Mouse (Mus musculus): ENCODE results near the gene Irs1. TPM values are rescaled to one million over a fixed set of nuclear protein-coding genes. Genes with fewer than 3 reads are reported as not detected.

The Irs1 gene
- polyA plus RNA-seq, 1 experiment from 2014 or later: 9.3 TPM

DNA sequence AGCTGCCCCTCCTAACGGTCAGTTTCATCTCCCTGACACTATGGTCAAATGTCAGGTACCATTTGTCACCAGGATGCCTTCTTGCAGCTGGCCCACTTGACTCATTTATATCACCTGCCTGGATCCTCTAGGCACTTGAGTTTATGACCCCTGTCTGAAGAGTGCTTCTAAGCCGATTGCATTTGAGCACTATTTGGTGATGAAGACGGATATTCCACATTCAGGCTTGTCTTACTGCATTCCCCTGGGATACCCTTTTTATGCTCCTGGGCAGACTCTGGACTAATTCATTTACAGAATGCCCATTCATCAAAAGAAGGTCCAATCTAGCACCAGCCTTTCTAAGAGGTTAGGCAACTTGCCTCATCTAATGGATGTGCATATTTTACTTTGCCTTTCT, 13.3 kb upstream of the Irs1 start:
- WGBS: 74% methylated on average over 3 of the region's 3 CpGs
- H3K27me3 ChIP-seq (ENCODE audit: insufficient read depth, poor library complexity, severe bottlenecking): no peaks in the 10 kb centered on the region
- no peak overlapping the region for H3K27ac ChIP-seq
- no peaks in the 10 kb centered on the region for H3K36me3 ChIP-seq
- DNase-seq (ENCODE audit: low spot score): no peak
- no peaks in the 10 kb centered on the region for H3K9me3 ChIP-seq
- no peak overlapping the region for H3K4me3 ChIP-seq
- H3K4me1 ChIP-seq (replicated peaks): no peaks in the 10 kb centered on the region

DNA sequence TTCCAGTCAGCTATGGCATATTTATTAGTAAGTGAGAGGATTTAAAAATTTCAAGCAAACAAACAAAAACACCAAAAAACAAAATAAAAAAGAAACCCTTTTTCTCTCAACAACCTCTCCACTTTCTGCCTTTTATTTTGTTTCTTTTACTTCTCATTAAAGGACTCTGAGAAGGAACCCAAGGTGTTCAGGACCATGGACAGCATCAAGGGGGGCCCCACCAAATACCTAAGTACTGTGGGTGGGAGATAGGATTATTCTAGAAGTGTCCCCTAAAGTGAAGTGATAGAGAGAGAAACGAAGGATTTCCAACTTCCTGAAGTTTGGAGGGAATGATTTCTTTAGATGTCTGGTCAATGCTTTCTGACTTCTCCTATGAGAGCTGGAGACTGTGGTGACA, 7.4 kb upstream of the Irs1 start:
- DNase-seq (ENCODE audit: low spot score): no peak
- WGBS: 59% methylated on average over 1 of the region's 1 CpGs
- 0 out of 2 replicates have a peak, but pooled peaks cover 2% of the 10 kb centered on the region for H3K27me3 ChIP-seq (ENCODE audit: insufficient read depth, poor library complexity, severe bottlenecking)
- no peaks in the 10 kb centered on the region for H3K9me3 ChIP-seq
- H3K27ac ChIP-seq: no peak overlapping the region
- no peak overlapping the region for H3K4me3 ChIP-seq
- H3K36me3 ChIP-seq: no peaks in the 10 kb centered on the region
- no peaks in the 10 kb centered on the region for H3K4me1 ChIP-seq (replicated peaks)

DNA sequence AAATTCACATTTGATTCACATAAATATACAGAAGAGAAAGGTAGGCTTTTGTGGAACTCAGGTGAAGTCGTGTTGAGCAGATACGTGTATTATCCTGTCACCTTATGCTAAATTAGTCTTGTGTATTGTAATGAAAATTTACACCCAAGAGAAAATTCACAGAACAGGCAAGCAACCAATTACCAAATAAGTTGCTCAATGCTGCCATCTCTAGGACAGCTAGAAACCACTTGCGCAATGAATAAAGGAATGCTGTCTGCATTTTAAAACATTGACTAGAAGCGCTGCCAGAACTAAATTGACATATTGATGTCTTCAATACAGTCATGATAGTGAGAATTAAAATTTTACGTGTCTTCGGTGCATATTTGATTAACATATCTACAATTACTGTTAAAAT, 2.9 kb upstream of the Irs1 start:
- peaks cover 4% of the 10 kb centered on the region for H3K36me3 ChIP-seq
- 12% methylated on average over 6 of the region's 6 CpGs for WGBS
- no peak for DNase-seq (ENCODE audit: low spot score)
- 0 out of 2 replicates have a peak, but pooled peaks cover 3% of the 10 kb centered on the region for H3K9me3 ChIP-seq
- H3K27ac ChIP-seq: no peak overlapping the region
- H3K4me3 ChIP-seq: no peak overlapping the region
- peaks cover 32% of the 10 kb centered on the region for H3K4me1 ChIP-seq (replicated peaks)
- H3K27me3 ChIP-seq (ENCODE audit: insufficient read depth, poor library complexity, severe bottlenecking): peaks cover 8% of the 10 kb centered on the region; the same call in 1 of the 2 replicates

DNA sequence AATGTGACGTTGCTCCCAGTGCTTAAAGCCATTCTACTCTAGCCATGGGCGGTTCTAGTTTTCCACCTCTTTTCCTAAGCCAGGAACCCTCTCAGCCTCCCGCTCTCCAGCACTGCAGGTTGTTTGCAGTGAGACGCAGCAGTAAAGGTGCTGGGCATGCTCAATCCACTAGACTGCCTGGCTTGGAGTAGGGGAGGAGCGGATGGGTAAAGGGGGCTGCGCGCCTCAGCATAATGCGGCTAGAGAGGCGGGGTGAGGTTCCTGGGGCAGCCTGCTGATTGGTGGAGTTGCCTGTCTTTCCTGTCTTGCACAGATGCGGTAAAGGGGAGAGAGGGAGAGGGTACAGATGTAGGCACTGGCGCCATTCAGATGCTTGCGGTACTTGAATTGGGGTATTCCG, 1.6 kb upstream of the Irs1 start:
- peak; percentile 85 for DNase-seq (ENCODE audit: low spot score)
- 1% methylated on average over 13 of the region's 13 CpGs for WGBS
- H3K27me3 ChIP-seq (ENCODE audit: insufficient read depth, poor library complexity, severe bottlenecking): peaks cover 16% of the 10 kb centered on the region; the same call in 1 of the 2 replicates
- peaks cover 17% of the 10 kb centered on the region for H3K36me3 ChIP-seq
- H3K4me1 ChIP-seq (replicated peaks): peaks cover 45% of the 10 kb centered on the region
- H3K27ac ChIP-seq: 0 out of 2 replicates have a peak overlapping the region, but pooled peaks have one; percentile 50
- peaks cover 10% of the 10 kb centered on the region; the same call in 1 of the 2 replicates for H3K9me3 ChIP-seq
- peak overlapping the region; percentile 79 for H3K4me3 ChIP-seq

- Histone ChIP-seq H3K4me3 (peak overlapping the region; percentile 79), H3K4me1 (replicated peaks) (peaks cover 52% of the 10 kb centered on the region), H3K36me3 (peaks cover 24% of the 10 kb centered on the region), H3K27ac (peak overlapping the region; percentile 95), H3K27me3 (ENCODE audit: insufficient read depth, poor library complexity, severe bottlenecking) (peaks cover 18% of the 10 kb centered on the region; the same call in 1 of the 2 replicates), H3K9me3 (peaks cover 15% of the 10 kb centered on the region; the same call in 1 of the 2 replicates)
- no peak for DNase-seq (ENCODE audit: low spot score)
- 2% methylated on average over 23 of the region's 23 CpGs for WGBS
Observed at GRCm38 (mm10) chr1:82291930-82292712, 905 bp upstream of the Irs1 start.

- Histone ChIP-seq H3K4me3 (peak overlapping the region; percentile 79), H3K27me3 (ENCODE audit: insufficient read depth, poor library complexity, severe bottlenecking) (peaks cover 18% of the 10 kb centered on the region; the same call in 1 of the 2 replicates), H3K27ac (peak overlapping the region; percentile 95), H3K36me3 (peaks cover 30% of the 10 kb centered on the region), H3K4me1 (replicated peaks) (peaks cover 65% of the 10 kb centered on the region), H3K9me3 (peaks cover 15% of the 10 kb centered on the region; the same call in 1 of the 2 replicates)
- DNase-seq (ENCODE audit: low spot score): peak; percentile 86
- 0% methylated on average over 31 of the region's 31 CpGs for WGBS
Observed at GRCm38 (mm10) chr1:82290723-82291150, 479 bp downstream of the Irs1 start.

DNA sequence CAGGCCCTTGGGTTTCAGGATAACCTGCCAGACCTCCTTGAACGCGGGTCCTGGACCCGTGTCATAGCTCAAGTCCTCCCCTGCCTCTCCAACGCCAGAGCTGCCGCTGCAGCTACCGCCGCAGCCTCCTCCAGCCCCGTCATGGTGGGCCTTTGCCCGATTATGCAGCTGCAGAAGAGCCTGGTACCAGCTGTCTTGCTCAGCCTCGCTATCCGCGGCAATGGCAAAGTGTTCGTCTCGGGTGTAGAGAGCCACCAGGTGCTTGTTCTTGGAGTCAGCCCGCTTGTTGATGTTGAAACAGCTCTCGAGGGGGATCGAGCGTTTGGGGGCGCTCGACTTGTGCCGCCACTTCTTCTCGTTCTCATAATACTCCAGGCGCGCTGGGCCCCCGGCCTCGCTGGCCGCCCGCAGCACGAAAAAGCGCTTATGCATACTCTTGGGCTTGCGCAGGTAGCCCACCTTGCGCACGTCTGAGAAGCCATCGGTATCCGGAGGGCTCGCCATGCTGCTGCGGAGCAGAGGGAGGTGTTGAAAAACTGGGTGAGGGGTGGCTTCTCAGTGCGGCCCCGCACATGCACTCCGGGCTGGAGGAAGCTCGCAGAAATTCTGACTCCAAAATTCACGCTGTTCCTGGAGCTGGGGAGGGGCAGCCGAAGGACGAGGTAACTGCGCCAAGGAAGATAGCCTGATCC, 1.1 kb downstream of the Irs1 start:
- Histone ChIP-seq H3K4me1 (replicated peaks) (peaks cover 71% of the 10 kb centered on the region), H3K36me3 (peaks cover 30% of the 10 kb centered on the region), H3K27me3 (ENCODE audit: insufficient read depth, poor library complexity, severe bottlenecking) (peaks cover 17% of the 10 kb centered on the region; the same call in 1 of the 2 replicates), H3K27ac (peak overlapping the region; percentile 95), H3K9me3 (peaks cover 15% of the 10 kb centered on the region; the same call in 1 of the 2 replicates), H3K4me3 (peak overlapping the region; percentile 79)
- DNase-seq (ENCODE audit: low spot score): peak; percentile 71
- under 1% methylated on average over 45 of the region's 45 CpGs for WGBS

- Histone ChIP-seq H3K9me3 (peaks cover 15% of the 10 kb centered on the region; the same call in 1 of the 2 replicates), H3K4me3 (peak overlapping the region; percentile 79), H3K4me1 (replicated peaks) (peaks cover 79% of the 10 kb centered on the region), H3K27ac (peak overlapping the region; percentile 95), H3K27me3 (ENCODE audit: insufficient read depth, poor library complexity, severe bottlenecking) (peaks cover 16% of the 10 kb centered on the region; the same call in 1 of the 2 replicates), H3K36me3 (peaks cover 30% of the 10 kb centered on the region)
- no peak for DNase-seq (ENCODE audit: low spot score)
- 68% methylated on average over 35 of the region's 35 CpGs for WGBS
Observed at GRCm38 (mm10) chr1:82289116-82289989, 1.9 kb downstream of the Irs1 start.

GRCm38 (mm10) chr1:82288421-82288990, 2.7 kb downstream of the Irs1 start:
- Histone ChIP-seq H3K27me3 (ENCODE audit: insufficient read depth, poor library complexity, severe bottlenecking) (peaks cover 16% of the 10 kb centered on the region; the same call in 1 of the 2 replicates), H3K4me1 (replicated peaks) (peaks cover 88% of the 10 kb centered on the region), H3K36me3 (peaks cover 30% of the 10 kb centered on the region), H3K4me3 (peak overlapping the region; percentile 79), H3K27ac (peak overlapping the region; percentile 95; the same call in 1 of the 2 replicates), H3K9me3 (peaks cover 15% of the 10 kb centered on the region; the same call in 1 of the 2 replicates)
- no peak for DNase-seq (ENCODE audit: low spot score)
- WGBS: 92% methylated on average over 18 of the region's 18 CpGs

- WGBS: 91% methylated on average over 16 of the region's 16 CpGs
Observed at GRCm38 (mm10) chr1:82287776-82288325, 3.4 kb downstream of the Irs1 start.

DNA sequence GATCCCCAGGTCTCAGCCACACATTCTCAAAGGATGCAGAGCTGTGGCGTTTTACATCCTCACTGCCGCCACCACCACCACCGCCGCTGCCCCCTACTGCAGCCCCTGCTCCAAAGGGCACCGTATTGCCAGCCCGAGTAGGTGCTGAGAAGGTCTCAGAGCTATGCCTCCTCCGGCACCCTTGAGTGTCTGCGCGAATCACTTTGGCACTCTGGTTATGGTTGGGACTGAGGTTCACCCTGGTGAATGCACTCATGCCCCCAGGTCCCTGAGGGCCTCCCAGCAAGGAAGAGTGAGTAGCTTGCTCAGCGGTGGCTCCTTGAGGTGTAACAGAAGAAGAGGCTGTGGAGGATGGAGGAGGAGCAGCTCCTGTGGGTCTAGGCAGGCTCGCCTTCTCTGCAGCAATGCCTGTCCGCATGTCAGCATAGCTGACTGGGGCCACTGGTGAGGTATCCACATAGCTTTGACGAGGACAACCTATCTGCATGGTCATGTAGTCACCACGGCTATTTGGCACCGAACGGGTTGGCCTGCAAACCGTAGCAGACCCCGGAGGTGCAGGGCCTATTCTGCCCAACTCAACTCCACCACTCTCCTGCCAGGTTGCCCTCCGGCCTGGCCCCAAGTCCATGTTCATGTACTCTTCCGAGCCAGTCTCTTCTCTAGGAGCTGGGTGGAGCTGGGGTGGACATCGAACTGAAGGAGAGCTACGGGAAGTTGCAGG, 4.0 kb downstream of the Irs1 start:
- Histone ChIP-seq H3K36me3 (peaks cover 30% of the 10 kb centered on the region), H3K27ac (peak overlapping the region; percentile 80), H3K9me3 (peaks cover 15% of the 10 kb centered on the region; the same call in 1 of the 2 replicates), H3K4me3 (peak overlapping the region; percentile 79), H3K27me3 (ENCODE audit: insufficient read depth, poor library complexity, severe bottlenecking) (peaks cover 16% of the 10 kb centered on the region; the same call in 1 of the 2 replicates), H3K4me1 (replicated peaks) (peaks cover 87% of the 10 kb centered on the region)
- peak; percentile 7 for DNase-seq (ENCODE audit: low spot score)
- 67% methylated on average over 22 of the region's 22 CpGs for WGBS

More at GRCm38 (mm10) chr1:82287776-82288325, 3.4 kb downstream of the Irs1 start:
- H3K4me3 ChIP-seq: peak overlapping the region; percentile 79
- peaks cover 15% of the 10 kb centered on the region; the same call in 1 of the 2 replicates for H3K9me3 ChIP-seq
- DNase-seq (ENCODE audit: low spot score): no peak
- peaks cover 16% of the 10 kb centered on the region; the same call in 1 of the 2 replicates for H3K27me3 ChIP-seq (ENCODE audit: insufficient read depth, poor library complexity, severe bottlenecking)
- peaks cover 87% of the 10 kb centered on the region for H3K4me1 ChIP-seq (replicated peaks)
- peak overlapping the region; percentile 14; the same call in 1 of the 2 replicates for H3K27ac ChIP-seq
- H3K36me3 ChIP-seq: peaks cover 30% of the 10 kb centered on the region
